Mouse (Mus musculus): ENCODE data around the gene Mrtfa. TPM values are rescaled to one million over a fixed set of nuclear protein-coding genes. Genes with fewer than 3 reads are reported as not detected.
A peak's percentile ranks its signal among the peaks of the same experiment; 100 is the strongest.

The Mrtfa gene
- total RNA-seq, 1 experiment from 2014 or later = 23.4 TPM

- no peak for DNase-seq
These were observed 6.6 kb upstream of the Mrtfa start for GRCm38 (mm10) chr15:81197197-81197596.

- DNase-seq = no peak
These were observed 4.9 kb upstream of the Mrtfa start for GRCm38 (mm10) chr15:81195447-81195846.

- DNase-seq = no peak
These were observed 4.2 kb upstream of the Mrtfa start for GRCm38 (mm10) chr15:81194791-81195190.

DNA sequence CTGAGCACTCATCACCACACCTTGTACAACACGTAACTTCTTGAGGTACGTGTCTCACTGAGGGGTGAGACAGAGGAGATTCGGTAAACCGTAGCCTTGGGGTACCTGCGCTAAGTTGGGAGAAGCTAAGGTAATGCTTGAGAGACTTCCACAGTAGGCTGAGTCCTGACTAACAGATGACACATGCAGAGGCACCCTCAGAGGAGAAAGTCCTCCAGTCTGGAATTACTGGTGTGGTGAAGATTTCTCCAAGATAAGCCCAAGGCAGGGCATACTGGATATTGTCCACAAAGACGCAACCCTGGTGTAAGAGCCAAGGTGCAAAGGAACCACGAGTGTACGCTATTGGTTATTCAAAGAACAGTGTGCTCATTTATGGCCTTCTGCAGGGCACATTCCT, 2.3 kb upstream of the Mrtfa start:
- no peak for DNase-seq

GRCm38 (mm10) chr15:81192316-81192715, 1.8 kb upstream of the Mrtfa start:
- peak; percentile 59 for DNase-seq

DNA sequence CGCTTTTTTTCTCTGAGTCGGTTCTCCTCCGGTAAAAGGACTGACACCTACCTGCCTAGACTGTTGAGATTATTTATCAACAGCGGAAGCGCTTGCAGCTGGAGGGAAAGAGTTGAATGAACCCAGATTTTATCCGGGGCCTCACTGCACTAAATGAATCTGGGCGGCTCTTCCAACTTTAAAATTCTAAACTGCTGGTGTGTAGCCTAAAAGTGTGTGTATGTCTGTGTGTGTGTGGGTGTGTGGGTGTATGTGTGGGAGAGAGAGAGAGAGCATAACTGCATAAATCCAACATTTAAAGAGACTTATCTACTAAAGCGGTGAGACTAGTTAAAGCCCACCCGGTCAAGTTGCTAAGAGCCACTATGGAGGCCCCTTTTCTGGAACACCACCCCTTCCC, 746 bp upstream of the Mrtfa start:
- DNase-seq = no peak

DNA sequence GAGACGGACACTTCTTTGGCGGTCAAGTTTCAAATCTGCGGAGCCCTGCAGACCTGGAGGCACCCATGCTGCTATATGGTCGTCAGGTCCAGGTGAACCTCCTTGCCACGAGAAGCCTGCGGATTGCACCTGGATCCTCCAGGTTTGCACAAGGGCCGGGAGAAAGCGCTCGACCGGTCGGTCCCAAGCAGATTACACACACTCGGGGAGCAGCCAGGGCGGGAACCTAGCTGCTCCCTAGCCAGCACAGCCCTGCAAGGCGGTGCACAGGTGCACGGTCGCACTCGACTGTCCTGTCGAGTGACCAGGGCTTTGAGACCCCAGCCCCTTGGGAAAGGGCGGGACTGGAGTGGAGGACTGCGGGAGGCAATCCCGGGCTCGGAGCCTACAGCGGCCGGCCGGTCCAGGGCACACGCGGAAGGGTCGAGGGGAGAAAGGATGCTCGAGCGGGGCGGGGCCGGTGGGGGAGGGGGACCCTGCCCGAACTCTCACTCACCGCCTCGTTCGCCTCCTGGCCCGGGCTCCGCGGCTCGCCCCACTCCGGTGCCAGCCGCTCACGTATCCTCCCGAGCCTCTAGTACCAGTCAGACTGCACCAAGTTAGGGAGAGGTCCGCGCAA, 437 bp downstream of the Mrtfa start:
- no peak for DNase-seq

- no peak for DNase-seq
These were observed 1.5 kb downstream of the Mrtfa start for GRCm38 (mm10) chr15:81189061-81189460.

DNA sequence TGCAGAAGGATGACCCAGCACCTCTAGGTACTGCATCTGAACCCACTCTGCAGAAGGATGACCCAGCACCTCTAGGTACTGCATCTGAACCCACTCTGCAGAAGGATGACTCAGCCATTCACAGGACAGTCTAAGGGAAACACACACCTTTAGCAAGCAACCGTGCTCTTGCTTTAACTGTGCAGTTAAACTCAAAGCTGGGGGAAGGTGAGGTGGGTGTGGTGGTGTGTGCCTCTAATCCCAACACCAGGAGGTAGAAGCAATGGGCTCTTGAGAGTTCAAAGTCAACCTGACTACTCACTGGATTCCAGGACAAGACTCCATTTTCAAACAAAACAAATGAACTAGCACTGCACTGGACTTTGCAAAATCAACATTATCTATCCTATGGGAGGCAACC, 5.6 kb downstream of the Mrtfa start:
- no peak for DNase-seq

DNA sequence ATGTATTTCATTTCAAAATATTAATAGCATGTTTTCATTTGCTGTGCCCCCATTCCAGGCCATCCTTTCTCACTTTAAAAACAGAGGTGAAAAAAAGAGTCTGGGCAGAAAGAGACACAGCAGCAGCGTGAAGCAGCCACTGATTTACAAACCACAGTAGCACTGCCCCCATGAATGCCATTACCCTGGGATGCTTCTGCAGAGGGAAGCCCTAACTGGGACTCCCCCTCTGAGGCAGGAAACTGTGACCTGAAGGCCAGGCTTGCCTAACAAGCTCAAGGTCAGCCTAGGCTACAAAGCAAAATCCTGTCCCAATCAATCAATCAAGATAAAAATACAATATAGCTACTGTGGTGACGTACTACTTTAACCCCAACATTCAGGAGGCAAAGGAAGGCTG, 9.3 kb downstream of the Mrtfa start:
- DNase-seq = peak; percentile 62

DNA sequence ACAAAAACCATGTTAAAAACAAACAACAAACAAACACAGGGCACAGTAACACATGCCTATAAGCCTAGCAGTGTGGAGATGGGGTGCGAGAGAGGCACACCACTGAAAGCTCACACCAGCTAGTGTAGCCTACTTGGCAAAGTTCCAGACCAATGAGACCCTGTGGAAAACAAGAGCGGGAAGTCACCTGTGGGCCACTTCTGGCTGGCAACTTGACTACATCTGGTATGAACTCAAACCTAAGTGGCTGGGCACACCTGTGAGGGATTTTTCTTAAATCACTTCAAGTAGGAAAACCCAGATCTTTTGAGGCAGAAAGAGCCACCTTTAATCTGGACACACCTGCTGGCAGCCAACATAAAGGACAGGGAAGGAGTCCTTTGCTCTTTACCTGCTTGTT, 11.0 kb downstream of the Mrtfa start:
- DNase-seq = no peak

- DNase-seq = no peak
These were observed 11.9 kb downstream of the Mrtfa start for GRCm38 (mm10) chr15:81178703-81179102.

DNA sequence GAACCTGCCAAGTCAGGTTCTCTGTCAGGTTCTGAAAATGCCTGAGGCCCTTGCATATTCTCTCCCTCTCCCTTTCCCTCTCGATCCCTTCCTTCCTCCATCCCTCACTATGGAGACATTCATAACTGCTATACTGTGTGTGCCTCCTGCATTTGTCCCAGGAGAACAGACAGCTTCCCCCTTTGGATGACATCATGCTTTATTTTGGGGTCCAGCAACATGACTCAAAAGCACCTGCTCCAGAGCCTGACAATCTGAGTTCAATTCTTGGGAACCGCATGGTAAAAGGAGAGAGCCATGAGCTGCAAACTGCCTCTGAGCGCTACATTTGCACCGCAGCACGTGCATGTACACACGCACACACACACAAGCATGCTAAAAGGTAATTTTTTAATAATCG, 12.7 kb downstream of the Mrtfa start:
- DNase-seq = no peak

GRCm38 (mm10) chr15:81175633-81176032, 14.9 kb downstream of the Mrtfa start:
- DNase-seq = no peak

DNA sequence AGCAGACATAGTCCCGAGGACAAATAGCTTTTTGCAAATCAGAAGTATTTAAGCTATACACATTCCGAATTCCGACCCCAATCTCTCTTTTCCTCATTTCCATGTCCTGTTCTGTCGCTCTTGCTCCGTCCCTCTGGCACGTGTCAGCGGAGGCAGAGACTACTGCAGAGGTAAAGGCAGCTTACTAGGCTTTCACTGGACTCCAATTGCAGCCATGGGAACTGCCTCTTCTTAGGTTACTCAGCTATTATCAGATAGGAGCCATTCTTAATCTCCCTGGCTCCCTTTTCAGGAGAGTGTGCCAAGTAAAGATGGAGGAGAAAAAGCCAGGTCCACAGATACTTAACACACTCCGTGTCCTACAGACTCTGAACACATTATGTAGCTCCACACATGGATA, 18.3 kb downstream of the Mrtfa start:
- no peak for DNase-seq

GRCm38 (mm10) chr15:81168735-81169134, 21.8 kb downstream of the Mrtfa start:
- DNase-seq = no peak

DNA sequence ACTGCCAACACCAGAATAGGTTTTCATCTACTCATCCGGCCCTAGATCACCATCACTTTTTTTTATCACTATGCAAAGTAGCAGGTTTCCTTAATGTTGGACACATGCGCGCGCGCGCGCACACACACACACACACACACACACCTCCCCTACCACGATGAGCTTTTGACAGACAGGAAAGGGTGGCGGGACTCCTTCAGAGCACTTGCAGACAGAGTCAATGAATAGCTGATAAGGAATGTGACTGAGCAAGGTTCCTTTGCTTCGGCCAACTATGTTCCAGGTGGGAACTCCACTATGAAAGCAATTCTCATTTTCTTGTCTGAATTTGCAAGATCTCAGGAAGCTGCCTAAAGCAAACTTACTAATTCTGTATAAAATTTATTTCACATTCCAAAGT, 22.7 kb downstream of the Mrtfa start:
- DNase-seq = no peak

DNA sequence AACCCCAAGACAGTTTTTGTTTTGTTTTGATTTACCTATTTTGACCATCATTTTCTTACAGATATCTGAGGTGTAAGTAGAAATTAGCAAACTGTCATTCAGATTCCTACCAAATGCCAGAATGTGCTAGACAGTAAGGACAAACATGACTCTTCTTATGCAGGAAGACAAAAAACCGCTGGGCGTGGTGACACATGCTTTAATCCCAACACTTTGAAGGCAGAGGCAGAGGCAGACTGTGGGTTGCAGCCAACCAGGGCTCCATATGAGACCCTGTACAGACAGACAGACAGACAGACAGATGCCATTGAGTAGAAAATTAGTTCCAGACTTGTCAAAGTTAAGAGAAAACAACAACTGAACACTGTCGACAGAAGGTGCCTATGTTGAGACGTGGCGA, 24.3 kb downstream of the Mrtfa start:
- DNase-seq = no peak

GRCm38 (mm10) chr15:81164560-81165310, 25.8 kb downstream of the Mrtfa start:
- DNase-seq = no peak

DNA sequence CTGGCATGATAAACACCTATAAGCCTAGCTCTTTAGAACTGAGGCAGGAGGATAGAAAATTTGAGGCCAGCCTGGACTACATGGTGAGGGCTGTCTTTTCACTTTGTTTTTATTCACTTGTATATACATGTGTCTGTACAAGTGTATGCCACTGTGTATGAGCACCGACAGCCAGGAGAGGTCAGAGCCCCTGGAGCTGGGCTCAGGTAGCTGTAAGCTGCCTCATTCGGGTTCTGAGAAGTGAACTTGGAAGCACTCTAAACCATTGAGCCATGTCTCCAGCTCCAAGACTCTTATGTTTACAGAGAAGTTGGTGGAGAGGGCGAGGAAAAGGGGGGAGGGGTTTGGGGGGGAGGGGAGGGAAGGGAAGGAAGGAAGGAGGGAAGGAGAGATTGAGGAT, 29.0 kb downstream of the Mrtfa start:
- no peak for DNase-seq

- no peak for DNase-seq
These were observed 29.9 kb downstream of the Mrtfa start for GRCm38 (mm10) chr15:81160677-81161076.

DNA sequence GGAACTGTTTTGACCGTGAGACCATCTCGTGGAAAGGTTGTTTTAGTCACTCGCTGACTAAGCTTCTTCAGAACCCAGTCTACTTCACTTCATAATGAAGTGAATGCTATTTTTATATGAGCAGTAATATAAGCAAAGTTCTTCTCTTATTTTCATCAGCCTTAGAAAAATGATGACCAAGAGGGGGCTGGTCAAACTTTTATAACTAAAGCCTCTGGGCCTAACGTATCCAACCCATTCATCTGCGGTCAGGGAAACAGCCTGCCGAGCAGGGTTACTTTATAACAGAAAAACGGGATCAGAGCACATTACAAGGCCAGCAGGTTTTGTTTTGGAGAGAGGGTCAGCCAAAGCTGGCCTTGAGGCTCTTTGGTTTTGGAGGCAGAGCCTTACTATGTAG, 31.3 kb downstream of the Mrtfa start:
- DNase-seq = no peak

- DNase-seq = peak; percentile 40
These were observed 31.9 kb downstream of the Mrtfa start for GRCm38 (mm10) chr15:81158517-81159120.

- no peak for DNase-seq
These were observed 34.1 kb downstream of the Mrtfa start for GRCm38 (mm10) chr15:81156453-81156852.
